Mouse (Mus musculus) lung, postnatal 0 days (tissue): ENCODE measurements around the gene Klk13. TPM values are rescaled to one million over a fixed set of nuclear protein-coding genes. Genes with fewer than 3 reads are reported as not detected.
"Not testable (repeated sequence)": the region's sequence is repeated elsewhere in the genome, so short reads cannot be mapped to it uniquely, and the experiment has no call there.

ENCODE experiments used
- ATAC-seq: fragments of 200-750 bp; cut with Nextera tagmentation; 2 replicates; pipeline ENCODE4 v1.8.0; 2017; ENCODE audit warnings: moderate library complexity
- DNase-seq: peaks from one replicate; pipeline ENCODE4 v3.0.0-alpha.2; 2016; ENCODE audit warnings: low spot score
- H3K27ac ChIP-seq: fragments of 300-500 bp; sonication (generic); 2 replicates; pipeline ENCODE4 v1.5.1; 2014; ENCODE audit warnings: antibody characterized with exemption, mild to moderate bottlenecking, low read length, mixed read lengths
- H3K27me3 ChIP-seq: fragments of 300-500 bp; sonication (generic); replicated peaks from 2 replicates; pipeline ENCODE4 v1.6.1; 2014; ENCODE audit warnings: low read length, mixed read lengths; ENCODE audit not compliant: insufficient read depth
- H3K36me3 ChIP-seq: fragments of 300-500 bp; sonication (generic); 2 replicates; pipeline ENCODE4 v1.6.1; 2014; ENCODE audit warnings: low read length, mixed read lengths; ENCODE audit not compliant: insufficient read depth
- H3K4me1 ChIP-seq: fragments of 300-500 bp; sonication (generic); 2 replicates; pipeline ENCODE4 v1.6.1; 2014; ENCODE audit warnings: antibody characterized with exemption, low read depth, low read length, mixed read lengths; ENCODE audit not compliant: insufficient read depth
- H3K4me2 ChIP-seq: fragments of 300-500 bp; sonication (generic); replicated peaks from 2 replicates; pipeline ENCODE4 v1.6.1; 2014; ENCODE audit warnings: low read depth, mild to moderate bottlenecking, low read length, moderate library complexity, mixed read lengths
- H3K4me3 ChIP-seq: fragments of 300-500 bp; sonication (generic); 2 replicates; pipeline ENCODE4 v1.5.1; 2014; ENCODE audit warnings: low read depth, low read length
- H3K9ac ChIP-seq: fragments of 300-500 bp; sonication (generic); replicated peaks from 2 replicates; pipeline ENCODE4 v1.6.1; 2014; ENCODE audit warnings: low read depth, mild to moderate bottlenecking
- H3K9me3 ChIP-seq: fragments of 300-500 bp; sonication (generic); 2 replicates; pipeline ENCODE4 v1.6.1; 2016; ENCODE audit warnings: low read length, mixed read lengths
- CTCF ChIP-seq: IDR thresholded peaks from 2 replicates; pipeline ENCODE4 v1.5.1; 2016; ENCODE audit warnings: antibody characterized with exemption, mild to moderate bottlenecking
- EP300 ChIP-seq: IDR thresholded peaks from 2 replicates; pipeline ENCODE4 v1.6.1; 2016; ENCODE audit warnings: antibody characterized with exemption, mild to moderate bottlenecking, control low read depth
- WGBS: fragments of 180-500 bp; shearing (Covaris S2); extraction: QIAGEN DNeasy Blood & Tissue Kit; methylation state at CpG from one replicate; pipeline ENCODE4 v1.1.7; 2014; 5-methylcytosine and 5-hydroxymethylcytosine counted together
- polyA plus RNA-seq: library from polyadenylated mRNA; unstranded; fragments of >200 nt; fragmentation: Nextera tagmentation; extraction: Ambion mirVana; gene quantifications from 2 replicates; pipeline ENCODE4 v1.2.1, GENCODE M21; 2015

Klk13 gene
- polyA plus RNA-seq, 1 experiment from 2014 or later: 6.3 TPM

DNA sequence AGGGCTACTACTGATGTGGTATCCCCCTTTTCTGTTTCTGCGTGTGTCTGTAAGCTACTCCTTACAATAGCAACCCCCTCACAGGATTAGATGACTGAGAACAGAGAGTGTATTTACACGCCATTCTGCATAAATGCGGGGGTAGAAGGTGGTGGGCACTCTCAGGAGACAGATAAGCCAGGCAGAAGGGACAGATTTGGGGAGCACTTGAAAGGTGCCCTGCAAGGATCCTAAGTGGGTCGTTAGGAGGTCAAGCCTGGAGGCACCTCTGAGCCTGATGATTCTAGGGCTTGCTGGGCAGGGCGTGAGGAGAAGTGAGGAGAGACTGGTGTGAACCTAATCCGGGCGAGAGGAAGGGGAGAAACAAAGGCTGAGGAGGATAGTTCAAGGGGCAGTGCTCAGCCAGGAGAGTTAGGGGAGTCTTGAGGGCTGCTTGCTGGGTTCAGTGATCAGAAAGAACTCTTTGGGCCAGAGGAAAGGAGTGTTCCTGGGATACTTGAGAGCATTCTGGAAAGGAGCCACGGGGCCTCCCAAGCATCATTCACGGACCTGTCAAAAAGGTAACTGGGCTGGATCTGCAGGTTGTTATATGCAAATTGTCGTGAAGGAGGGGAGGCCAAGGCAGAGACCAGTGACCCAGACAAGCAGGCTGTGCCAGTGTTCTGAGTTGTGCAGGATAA is 39.6 kb upstream of the Klk13 start:
- Histone ChIP-seq H3K27me3 (no peaks in the 10 kb centered on the region), H3K4me1 (peaks cover 7% of the 10 kb centered on the region; the same call in 1 of the 2 replicates), H3K4me3 (peak overlapping the region; percentile 65), H3K9me3 (no peaks in the 10 kb centered on the region), H3K36me3 (peaks cover 23% of the 10 kb centered on the region; the same call in 1 of the 2 replicates), H3K4me2 (peak overlapping the region; percentile 72), H3K27ac (peak overlapping the region; percentile 71; the same call in 1 of the 2 replicates), H3K9ac (peak overlapping the region; percentile 64)
- WGBS: 8% methylated on average over 10 of the region's 10 CpGs
- DNase-seq: peak; percentile 69
- ATAC-seq: no peak
- TF ChIP-seq EP300 (no peak), CTCF (no peak)

GRCm38 (mm10) chr7:43675091-43675490 is 37.3 kb upstream of the Klk13 start:
- DNase-seq: no peak
- TF ChIP-seq EP300: no peak
- TF ChIP-seq CTCF: no peak
- ATAC-seq: no peak
- Histone ChIP-seq H3K27me3 (no peaks in the 10 kb centered on the region), H3K9ac (no peak overlapping the region), H3K27ac (no peak overlapping the region), H3K9me3 (no peaks in the 10 kb centered on the region), H3K36me3 (peaks cover 23% of the 10 kb centered on the region; the same call in 1 of the 2 replicates), H3K4me2 (no peak overlapping the region), H3K4me3 (no peak overlapping the region), H3K4me1 (peaks cover 7% of the 10 kb centered on the region; the same call in 1 of the 2 replicates)
- 92% methylated on average over 32 of the region's 32 CpGs for WGBS

GRCm38 (mm10) chr7:43678517-43678916 is 33.9 kb upstream of the Klk13 start:
- Histone ChIP-seq H3K4me2 (no peak overlapping the region), H3K27ac (no peak overlapping the region), H3K36me3 (peaks cover 23% of the 10 kb centered on the region; the same call in 1 of the 2 replicates), H3K27me3 (no peaks in the 10 kb centered on the region), H3K4me3 (no peak overlapping the region), H3K9ac (no peak overlapping the region), H3K9me3 (no peaks in the 10 kb centered on the region), H3K4me1 (no peaks in the 10 kb centered on the region)
- ATAC-seq (no peak), DNase-seq (peak; percentile 56)
- TF ChIP-seq EP300: no peak
- peak; percentile 75 for TF ChIP-seq CTCF

DNA sequence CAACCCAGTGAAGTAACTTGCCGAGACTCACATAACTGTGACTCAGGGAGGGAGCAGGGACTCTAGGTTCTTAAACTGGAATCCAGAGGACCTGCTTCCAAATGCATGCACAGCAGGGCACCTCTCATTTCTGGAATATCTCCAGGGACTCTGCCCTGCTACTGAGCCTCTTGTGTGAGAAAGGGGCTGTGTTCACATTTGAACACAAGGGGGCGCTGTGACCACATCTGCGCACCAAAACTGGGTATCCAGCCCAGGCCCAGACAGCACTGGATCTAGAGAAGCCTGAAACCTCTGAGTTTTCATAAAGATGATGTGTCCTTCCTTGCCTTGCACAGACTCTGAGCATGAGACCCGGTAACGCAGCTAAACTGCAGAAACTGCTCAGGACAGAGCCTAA is 31.4 kb upstream of the Klk13 start:
- no peak overlapping the region for H3K27ac ChIP-seq
- TF ChIP-seq EP300 (no peak), CTCF (peak; percentile 94)
- H3K9me3 ChIP-seq: no peaks in the 10 kb centered on the region
- peaks cover 7% of the 10 kb centered on the region; the same call in 1 of the 2 replicates for H3K4me1 ChIP-seq
- no peak overlapping the region for H3K9ac ChIP-seq
- WGBS: 20% methylated on average over 5 of the region's 5 CpGs
- H3K4me2 ChIP-seq: no peak overlapping the region
- peaks cover 14% of the 10 kb centered on the region; the same call in 1 of the 2 replicates for H3K36me3 ChIP-seq
- ATAC-seq: peak; percentile 34; the same call in 1 of the 2 replicates
- peak; percentile 61 for DNase-seq
- no peak overlapping the region for H3K4me3 ChIP-seq
- no peaks in the 10 kb centered on the region for H3K27me3 ChIP-seq

- H3K36me3 ChIP-seq, H3K9ac ChIP-seq, ATAC-seq, H3K27ac ChIP-seq, H3K27me3 ChIP-seq, H3K4me3 ChIP-seq, H3K4me2 ChIP-seq, H3K4me1 ChIP-seq, H3K9me3 ChIP-seq: not testable (repeated sequence)
- peak; percentile 49 for TF ChIP-seq CTCF
- 17% methylated on average over 1 of the region's 1 CpGs for WGBS
- DNase-seq: peak; percentile 59
Measured at GRCm38 (mm10) chr7:43682511-43682910, 29.9 kb upstream of the Klk13 start.

DNA sequence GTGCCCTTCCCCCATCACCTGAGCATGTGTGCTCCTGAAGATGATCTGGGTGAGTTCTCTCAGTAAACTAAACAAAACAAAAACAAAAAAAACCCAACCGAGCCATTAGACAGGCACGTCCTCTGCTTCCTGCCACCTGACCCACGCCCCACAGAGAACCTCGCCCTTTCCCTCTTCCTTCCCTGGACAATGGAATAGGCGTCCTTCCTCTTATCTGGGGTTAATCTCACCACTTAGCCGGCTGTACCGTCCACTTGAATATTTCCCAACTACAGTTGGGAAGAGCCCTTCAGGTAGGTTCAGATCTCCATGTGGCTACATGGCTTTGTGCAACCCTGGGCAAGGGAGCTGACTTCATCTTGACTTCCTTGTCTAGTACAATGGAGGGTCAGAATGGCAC is 27.3 kb upstream of the Klk13 start:
- TF ChIP-seq CTCF: no peak
- peak; percentile 82 for TF ChIP-seq EP300
- peak; percentile 76 for DNase-seq
- peak overlapping the region; percentile 51 for H3K27ac ChIP-seq
- H3K9me3 ChIP-seq: no peaks in the 10 kb centered on the region
- no peak overlapping the region for H3K4me2 ChIP-seq
- H3K4me3 ChIP-seq: no peak overlapping the region
- H3K9ac ChIP-seq: no peak overlapping the region
- no peaks in the 10 kb centered on the region for H3K27me3 ChIP-seq
- H3K36me3 ChIP-seq: no peaks in the 10 kb centered on the region
- H3K4me1 ChIP-seq: peaks cover 7% of the 10 kb centered on the region; the same call in 1 of the 2 replicates
- ATAC-seq: peak; percentile 85
- 29% methylated on average over 7 of the region's 7 CpGs for WGBS
